Mouse (Mus musculus) thymus, postnatal 0 days (tissue): Measurements from ENCODE around the gene Cdc26. TPM values are rescaled to one million over a fixed set of nuclear protein-coding genes. Genes with fewer than 3 reads are reported as not detected.

ENCODE experiments used
- DNase-seq: peaks from one replicate; pipeline ENCODE4 v3.0.0-alpha.2; 2015; ENCODE audit warnings: low spot score
- polyA plus RNA-seq: library from polyadenylated mRNA; unstranded; fragments of >200 nt; fragmentation: Nextera tagmentation; extraction: Ambion mirVana; gene quantifications from 2 replicates; pipeline ENCODE4 v1.2.1, GENCODE M21; 2015

The Cdc26 gene
- polyA plus RNA-seq, 1 experiment from 2014 or later, result 169 TPM

- DNase-seq, result no peak
Observed at GRCm38 (mm10) chr4:62406133-62406532, 2.3 kb downstream of the Cdc26 start.

- DNase-seq, result no peak
Observed at GRCm38 (mm10) chr4:62398956-62399355, 9.5 kb downstream of the Cdc26 start.

GRCm38 (mm10) chr4:62397616-62398365 lies 10.7 kb downstream of the Cdc26 start:
- DNase-seq, result no peak

GRCm38 (mm10) chr4:62395806-62396205 lies 12.6 kb downstream of the Cdc26 start:
- no peak for DNase-seq

- no peak for DNase-seq
Observed at GRCm38 (mm10) chr4:62393459-62393858, 15.0 kb downstream of the Cdc26 start.

GRCm38 (mm10) chr4:62391892-62392291 lies 16.6 kb downstream of the Cdc26 start:
- no peak for DNase-seq

GRCm38 (mm10) chr4:62389592-62390512 lies 18.6 kb downstream of the Cdc26 start:
- no peak for DNase-seq

GRCm38 (mm10) chr4:62385439-62385838 lies 23.0 kb downstream of the Cdc26 start:
- DNase-seq, result no peak

- no peak for DNase-seq
Observed at GRCm38 (mm10) chr4:62384159-62384558, 24.3 kb downstream of the Cdc26 start.

GRCm38 (mm10) chr4:62383752-62384151 lies 24.7 kb downstream of the Cdc26 start:
- DNase-seq, result no peak

GRCm38 (mm10) chr4:62383207-62383606 lies 25.2 kb downstream of the Cdc26 start:
- no peak for DNase-seq

- no peak for DNase-seq
Observed at GRCm38 (mm10) chr4:62379724-62380381, 28.6 kb downstream of the Cdc26 start.

GRCm38 (mm10) chr4:62376123-62376522 lies 32.3 kb downstream of the Cdc26 start:
- DNase-seq, result no peak

GRCm38 (mm10) chr4:62374342-62374741 lies 34.1 kb downstream of the Cdc26 start:
- no peak for DNase-seq

GRCm38 (mm10) chr4:62373668-62374067 lies 34.8 kb downstream of the Cdc26 start:
- no peak for DNase-seq

GRCm38 (mm10) chr4:62372818-62373520 lies 35.5 kb downstream of the Cdc26 start:
- DNase-seq, result no peak

GRCm38 (mm10) chr4:62372410-62372809 lies 36.0 kb downstream of the Cdc26 start:
- DNase-seq, result no peak

- DNase-seq, result no peak
Observed at GRCm38 (mm10) chr4:62369091-62369490, 39.4 kb downstream of the Cdc26 start.

GRCm38 (mm10) chr4:62367586-62367985 lies 40.9 kb downstream of the Cdc26 start:
- no peak for DNase-seq

GRCm38 (mm10) chr4:62366291-62366690 lies 42.2 kb downstream of the Cdc26 start:
- no peak for DNase-seq

- DNase-seq, result no peak
Observed at GRCm38 (mm10) chr4:62364299-62364698, 44.1 kb downstream of the Cdc26 start.
